Mouse (Mus musculus): ENCODE measurements around the gene Prkn. TPM values are rescaled to one million over a fixed set of nuclear protein-coding genes. Genes with fewer than 3 reads are reported as not detected.

Gene Prkn
- polyA plus RNA-seq, 1 experiment from 2014 or later, result 3.9 TPM

DNA sequence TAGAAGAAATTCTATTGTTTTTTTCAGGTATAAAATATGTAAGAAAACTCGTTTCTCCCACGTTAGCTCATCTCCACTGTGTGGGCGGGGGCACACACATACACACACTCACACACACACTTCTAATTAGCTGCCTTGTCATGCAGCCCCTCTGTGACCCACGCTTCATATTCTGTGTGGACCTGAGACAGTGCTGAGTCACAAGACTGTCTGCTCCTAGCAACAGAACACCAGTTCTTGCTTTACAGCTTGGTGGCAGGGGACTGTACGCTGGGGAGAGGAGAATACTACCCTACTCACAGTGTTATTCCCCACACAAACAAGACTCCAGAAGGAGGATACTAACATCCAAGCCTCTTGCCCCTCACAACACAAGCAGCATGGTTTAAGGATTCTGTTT, 1200.4 kb downstream of the Prkn start:
- no peaks in the 10 kb centered on the region for H3K9me3 ChIP-seq
- 82% methylated on average over 5 of the region's 5 CpGs for WGBS
- ATAC-seq (ENCODE audit: low FRiP score), result no peak
- H3K36me3 ChIP-seq, result no peaks in the 10 kb centered on the region
- H3K4me1 ChIP-seq (replicated peaks), result no peaks in the 10 kb centered on the region
- H3K9ac ChIP-seq, result no peak overlapping the region
- H3K4me3 ChIP-seq, result no peak overlapping the region
- H3K27ac ChIP-seq, result no peak overlapping the region
- peaks cover 13% of the 10 kb centered on the region; the same call in 1 of the 2 replicates for H3K27me3 ChIP-seq
- no peak overlapping the region for H3K4me2 ChIP-seq

DNA sequence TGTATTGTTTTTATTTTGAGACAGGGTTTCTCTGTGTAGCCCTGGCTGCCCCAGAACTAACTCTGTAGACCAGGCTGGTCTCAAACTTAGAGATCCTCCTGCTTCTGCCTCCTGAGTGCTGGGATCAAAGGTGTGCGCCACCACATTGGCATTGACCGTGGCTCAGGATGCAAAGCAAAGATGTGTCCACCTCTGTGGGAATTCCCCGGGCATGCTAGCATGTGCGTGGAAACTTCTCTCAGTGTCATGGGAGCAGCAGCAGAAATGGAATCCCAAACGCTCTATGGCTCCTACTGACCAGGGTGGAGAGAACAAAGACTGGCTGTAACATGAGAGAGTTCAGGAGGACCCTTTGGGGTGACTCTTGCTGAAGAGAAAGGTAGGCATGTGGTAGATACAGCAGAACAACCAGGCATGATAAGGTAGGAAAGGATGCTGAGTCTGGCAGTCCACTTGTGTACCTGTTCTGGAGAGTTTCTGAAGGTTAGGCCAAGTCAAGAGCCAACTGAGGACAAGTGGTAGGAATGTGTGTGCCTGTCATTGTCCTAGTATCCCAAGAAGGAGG, 1201.0 kb downstream of the Prkn start:
- peaks cover 6% of the 10 kb centered on the region; the same call in 1 of the 2 replicates for H3K4me1 ChIP-seq (replicated peaks)
- H3K27me3 ChIP-seq, result peaks cover 13% of the 10 kb centered on the region; the same call in 1 of the 2 replicates
- 92% methylated on average over 5 of the region's 5 CpGs for WGBS
- no peak overlapping the region for H3K9ac ChIP-seq
- H3K4me3 ChIP-seq, result no peak overlapping the region
- H3K4me2 ChIP-seq, result no peak overlapping the region
- no peak overlapping the region for H3K27ac ChIP-seq
- H3K9me3 ChIP-seq, result no peaks in the 10 kb centered on the region
- no peaks in the 10 kb centered on the region for H3K36me3 ChIP-seq
- no peak for ATAC-seq (ENCODE audit: low FRiP score)

DNA sequence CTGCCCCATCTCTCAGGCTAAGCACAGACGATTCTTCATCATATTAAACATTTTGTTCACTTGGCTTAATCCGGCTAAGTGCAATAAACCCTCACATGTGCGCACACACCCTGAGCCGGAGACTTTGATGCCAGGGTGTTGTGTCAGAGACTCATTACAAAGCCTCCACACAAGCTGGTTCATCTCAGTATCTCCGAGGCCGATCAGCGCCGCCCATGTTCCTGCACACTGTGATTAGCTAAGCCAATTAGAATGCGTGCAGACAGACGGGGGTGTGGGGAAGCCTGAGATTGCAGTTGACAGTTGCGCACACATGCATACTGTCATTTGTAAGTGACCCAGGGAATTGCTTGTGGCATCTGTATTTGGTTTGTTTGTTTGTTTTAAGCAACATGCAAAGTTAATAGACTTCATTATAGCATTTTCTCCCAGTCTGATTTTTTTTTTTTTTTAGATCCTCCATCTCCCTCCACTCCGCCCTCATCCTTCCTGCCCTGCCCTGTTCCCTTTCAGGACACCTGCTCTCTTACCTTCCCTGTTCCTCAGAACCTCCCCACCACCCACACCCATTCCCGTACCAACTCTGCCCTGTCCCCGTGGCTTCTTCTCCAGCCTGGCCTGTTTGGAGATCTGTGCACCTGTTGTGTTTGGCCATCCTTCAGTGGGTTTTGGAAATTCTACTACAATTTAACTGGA, 1202.5 kb downstream of the Prkn start:
- no peaks in the 10 kb centered on the region for H3K36me3 ChIP-seq
- no peak overlapping the region for H3K4me2 ChIP-seq
- H3K27ac ChIP-seq, result no peak overlapping the region
- no peak overlapping the region for H3K9ac ChIP-seq
- WGBS, result 67% methylated on average over 14 of the region's 14 CpGs
- no peaks in the 10 kb centered on the region for H3K9me3 ChIP-seq
- H3K4me1 ChIP-seq (replicated peaks), result peaks cover 8% of the 10 kb centered on the region; the same call in 1 of the 2 replicates
- ATAC-seq (ENCODE audit: low FRiP score), result 0 out of 2 replicates have a peak, but pooled peaks have one; percentile 44
- peaks cover 10% of the 10 kb centered on the region; the same call in 1 of the 2 replicates for H3K27me3 ChIP-seq
- H3K4me3 ChIP-seq, result no peak overlapping the region

DNA sequence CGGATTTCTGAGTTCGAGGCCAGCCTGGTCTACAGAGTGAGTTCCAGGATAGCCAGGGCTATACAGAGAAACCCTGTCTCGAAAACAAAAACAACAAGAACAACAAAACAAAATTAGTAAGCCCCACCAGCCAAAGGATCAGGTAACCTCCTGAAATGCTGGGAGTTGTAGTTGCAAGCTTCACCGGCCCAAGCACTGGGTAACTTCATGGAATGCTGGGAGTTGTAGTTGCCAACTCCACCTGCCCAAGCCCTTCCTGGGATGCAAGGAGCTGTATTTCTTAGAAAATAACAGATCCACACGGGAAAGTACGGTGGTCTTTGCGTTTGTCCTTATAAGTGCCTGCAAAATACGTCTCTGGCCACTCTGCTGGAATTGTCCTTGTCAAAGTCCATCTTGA, 1204.0 kb downstream of the Prkn start:
- Histone ChIP-seq H3K36me3 (no peaks in the 10 kb centered on the region), H3K27ac (no peak overlapping the region), H3K4me1 (replicated peaks) (peaks cover 8% of the 10 kb centered on the region; the same call in 1 of the 2 replicates), H3K4me3 (no peak overlapping the region), H3K4me2 (no peak overlapping the region), H3K9me3 (no peaks in the 10 kb centered on the region), H3K9ac (no peak overlapping the region), H3K27me3 (peaks cover 8% of the 10 kb centered on the region; the same call in 1 of the 2 replicates)
- 57% methylated on average over 8 of the region's 8 CpGs for WGBS
- ATAC-seq (ENCODE audit: low FRiP score), result no peak

DNA sequence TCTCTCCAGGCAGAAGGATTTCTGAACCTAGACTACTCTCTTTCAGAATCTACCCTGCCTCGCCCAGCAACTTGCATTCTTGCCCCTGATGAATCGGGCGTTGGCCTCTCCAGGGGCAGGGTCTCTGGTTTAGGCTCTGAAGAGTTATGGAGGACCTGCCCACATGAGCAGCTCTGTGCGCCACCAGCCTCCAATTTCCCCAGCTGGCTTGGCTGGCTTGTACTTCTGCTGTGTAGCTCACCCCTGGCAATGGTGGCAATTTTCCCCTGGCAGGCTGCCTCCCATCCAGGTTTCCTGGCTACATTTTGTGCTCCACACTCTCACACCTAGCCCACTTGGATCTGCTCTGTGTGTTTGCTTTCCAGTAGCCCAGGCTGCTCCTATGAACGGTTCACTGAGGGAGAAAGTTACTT, 1205.7 kb downstream of the Prkn start:
- Histone ChIP-seq H3K4me1 (replicated peaks) (peaks cover 8% of the 10 kb centered on the region; the same call in 1 of the 2 replicates), H3K4me2 (no peak overlapping the region), H3K9ac (no peak overlapping the region), H3K9me3 (no peaks in the 10 kb centered on the region), H3K36me3 (no peaks in the 10 kb centered on the region), H3K27ac (no peak overlapping the region), H3K27me3 (peaks cover 8% of the 10 kb centered on the region; the same call in 1 of the 2 replicates), H3K4me3 (no peak overlapping the region)
- ATAC-seq (ENCODE audit: low FRiP score), result no peak
- WGBS, result 56% methylated on average over 5 of the region's 5 CpGs

DNA sequence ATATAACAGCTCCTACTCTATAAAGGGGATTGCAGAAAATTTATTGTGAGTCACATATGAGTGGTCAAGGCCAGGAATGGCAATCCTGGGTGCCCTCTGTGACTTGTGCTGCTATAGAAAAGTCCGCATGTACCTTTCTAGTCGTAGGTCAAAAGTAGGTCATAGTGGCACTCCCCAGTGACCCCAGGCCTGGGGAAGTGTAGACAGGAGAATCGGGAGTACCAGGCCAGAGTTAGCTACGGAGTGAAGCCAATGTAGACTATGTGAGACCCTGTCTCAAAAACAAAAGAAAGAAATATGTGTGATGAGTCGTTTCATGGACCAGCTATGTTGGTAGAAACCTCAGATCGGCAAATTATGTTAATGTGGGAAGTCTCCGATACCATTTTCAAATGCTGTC, 1206.8 kb downstream of the Prkn start:
- Histone ChIP-seq H3K4me2 (no peak overlapping the region), H3K9ac (no peak overlapping the region), H3K36me3 (no peaks in the 10 kb centered on the region), H3K9me3 (no peaks in the 10 kb centered on the region), H3K4me3 (no peak overlapping the region), H3K27me3 (peaks cover 8% of the 10 kb centered on the region; the same call in 1 of the 2 replicates), H3K27ac (no peak overlapping the region), H3K4me1 (replicated peaks) (peaks cover 8% of the 10 kb centered on the region; the same call in 1 of the 2 replicates)
- WGBS, result 70% methylated on average over 7 of the region's 7 CpGs
- no peak for ATAC-seq (ENCODE audit: low FRiP score)

DNA sequence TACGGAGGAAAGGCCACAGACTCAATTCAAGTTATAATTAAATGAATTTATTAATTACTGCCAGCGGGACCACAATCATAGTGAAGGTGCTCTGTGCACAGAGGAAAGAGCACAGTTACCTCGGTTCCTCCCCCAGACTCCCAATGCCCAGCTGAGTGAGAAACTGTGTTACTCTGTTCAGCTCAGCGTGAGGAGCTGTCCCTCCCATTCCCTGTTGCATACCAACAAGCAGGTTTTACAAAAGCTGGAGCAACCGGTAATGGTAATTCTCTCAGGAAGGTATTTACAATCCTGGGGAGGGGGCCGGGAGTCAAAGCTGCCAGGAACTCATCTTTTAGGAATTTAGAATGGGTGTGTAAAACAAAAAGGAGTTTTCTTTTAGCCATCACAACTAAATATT, 1207.3 kb downstream of the Prkn start:
- Histone ChIP-seq H3K36me3 (no peaks in the 10 kb centered on the region), H3K27me3 (peaks cover 8% of the 10 kb centered on the region; the same call in 1 of the 2 replicates), H3K4me3 (no peak overlapping the region), H3K9ac (no peak overlapping the region), H3K9me3 (no peaks in the 10 kb centered on the region), H3K27ac (no peak overlapping the region), H3K4me1 (replicated peaks) (peaks cover 8% of the 10 kb centered on the region; the same call in 1 of the 2 replicates), H3K4me2 (no peak overlapping the region)
- ATAC-seq (ENCODE audit: low FRiP score), result no peak
- WGBS, result 28% methylated on average over 6 of the region's 6 CpGs

DNA sequence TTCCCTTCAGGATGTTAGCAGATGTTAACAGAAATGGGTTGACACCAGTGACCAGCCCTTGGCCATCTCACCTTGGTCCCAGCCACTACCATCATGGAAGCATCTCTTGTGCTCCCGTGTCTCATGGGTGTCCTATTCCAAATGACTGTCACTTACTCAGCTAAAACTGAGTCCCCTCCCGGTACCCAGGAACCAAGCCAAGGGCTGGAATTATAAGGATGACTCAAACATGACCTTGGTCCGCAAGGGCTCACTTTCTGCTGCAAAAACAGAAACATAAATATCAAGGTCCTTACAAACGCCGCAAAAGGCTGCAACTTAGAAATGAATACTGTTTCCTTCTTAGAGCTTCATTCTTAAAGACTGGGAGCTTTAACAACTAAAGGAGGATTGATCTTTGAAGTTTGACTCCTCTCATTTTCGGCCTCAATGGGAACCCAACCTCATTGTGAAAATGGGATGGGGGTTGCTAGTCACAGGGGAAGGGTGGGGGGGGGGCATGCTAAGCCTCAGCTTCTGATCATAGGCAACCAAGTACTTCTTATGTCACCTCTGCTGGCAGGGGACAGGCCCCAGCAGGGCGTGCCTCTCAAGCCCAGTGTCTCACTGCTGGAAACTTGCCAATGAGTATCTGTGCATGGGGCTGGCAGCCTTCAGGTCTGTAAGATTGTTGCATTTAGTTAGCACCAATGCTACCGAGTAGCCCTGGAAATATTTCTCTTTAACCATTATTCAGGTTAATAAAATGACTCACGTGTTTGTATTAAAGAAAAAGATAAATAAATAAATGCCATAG, 1208.7 kb downstream of the Prkn start:
- no peak overlapping the region for H3K4me3 ChIP-seq
- H3K36me3 ChIP-seq, result no peaks in the 10 kb centered on the region
- H3K4me1 ChIP-seq (replicated peaks), result peaks cover 8% of the 10 kb centered on the region; the same call in 1 of the 2 replicates
- H3K4me2 ChIP-seq, result no peak overlapping the region
- no peak for ATAC-seq (ENCODE audit: low FRiP score)
- peaks cover 3% of the 10 kb centered on the region; the same call in 1 of the 2 replicates for H3K27me3 ChIP-seq
- no peak overlapping the region for H3K9ac ChIP-seq
- no peaks in the 10 kb centered on the region for H3K9me3 ChIP-seq
- 72% methylated on average over 9 of the region's 9 CpGs for WGBS
- H3K27ac ChIP-seq, result no peak overlapping the region

DNA sequence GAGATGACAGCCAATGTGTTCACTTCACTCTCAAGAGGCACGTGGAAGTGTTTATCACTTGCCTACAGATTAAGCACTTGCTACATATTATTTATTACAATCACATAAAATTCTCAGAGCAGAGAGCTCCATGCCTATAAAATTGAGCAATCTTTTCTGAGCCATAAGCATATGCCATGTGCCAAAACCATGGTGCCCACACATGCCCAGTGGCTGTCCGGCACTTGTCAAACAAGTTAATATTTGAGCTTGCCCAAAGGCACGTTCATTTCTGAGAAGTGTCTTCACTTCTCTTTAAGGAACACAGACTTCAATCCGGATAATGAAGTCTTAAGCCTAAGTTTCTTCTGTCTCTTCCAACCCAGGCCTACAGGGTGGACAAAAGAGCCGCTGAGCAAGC, 1210.1 kb downstream of the Prkn start:
- no peak overlapping the region for H3K27ac ChIP-seq
- no peak overlapping the region for H3K4me2 ChIP-seq
- no peak for ATAC-seq (ENCODE audit: low FRiP score)
- no peaks in the 10 kb centered on the region for H3K36me3 ChIP-seq
- peaks cover 8% of the 10 kb centered on the region; the same call in 1 of the 2 replicates for H3K4me1 ChIP-seq (replicated peaks)
- no peaks in the 10 kb centered on the region for H3K9me3 ChIP-seq
- no peak overlapping the region for H3K4me3 ChIP-seq
- H3K27me3 ChIP-seq, result no peaks in the 10 kb centered on the region
- 87% methylated on average over 5 of the region's 5 CpGs for WGBS
- no peak overlapping the region for H3K9ac ChIP-seq

DNA sequence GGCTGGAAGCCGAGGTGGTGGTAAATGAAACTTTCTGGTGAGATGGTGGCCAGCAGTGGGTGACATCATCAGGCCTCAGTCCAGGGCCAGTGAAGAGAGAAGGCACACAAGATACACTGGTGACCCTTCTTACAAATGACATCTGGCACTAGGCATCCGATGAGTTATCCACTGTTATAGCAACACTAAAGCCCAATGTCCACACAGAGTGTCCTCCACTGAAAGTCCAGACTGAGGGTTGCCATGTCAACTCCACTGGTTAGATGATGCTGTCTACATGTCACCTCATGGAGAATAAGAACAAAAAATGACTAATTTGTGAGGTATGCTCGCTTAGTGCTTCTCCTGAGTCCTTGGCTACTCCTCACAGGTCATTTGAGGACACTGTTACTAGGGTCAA, 1210.8 kb downstream of the Prkn start:
- 0 out of 2 replicates have a peak, but pooled peaks cover 4% of the 10 kb centered on the region for H3K4me1 ChIP-seq (replicated peaks)
- H3K27ac ChIP-seq, result no peak overlapping the region
- no peak overlapping the region for H3K4me2 ChIP-seq
- H3K27me3 ChIP-seq, result no peaks in the 10 kb centered on the region
- H3K36me3 ChIP-seq, result no peaks in the 10 kb centered on the region
- no peak for ATAC-seq (ENCODE audit: low FRiP score)
- 85% methylated on average over 3 of the region's 3 CpGs for WGBS
- no peak overlapping the region for H3K4me3 ChIP-seq
- no peaks in the 10 kb centered on the region for H3K9me3 ChIP-seq
- H3K9ac ChIP-seq, result no peak overlapping the region

DNA sequence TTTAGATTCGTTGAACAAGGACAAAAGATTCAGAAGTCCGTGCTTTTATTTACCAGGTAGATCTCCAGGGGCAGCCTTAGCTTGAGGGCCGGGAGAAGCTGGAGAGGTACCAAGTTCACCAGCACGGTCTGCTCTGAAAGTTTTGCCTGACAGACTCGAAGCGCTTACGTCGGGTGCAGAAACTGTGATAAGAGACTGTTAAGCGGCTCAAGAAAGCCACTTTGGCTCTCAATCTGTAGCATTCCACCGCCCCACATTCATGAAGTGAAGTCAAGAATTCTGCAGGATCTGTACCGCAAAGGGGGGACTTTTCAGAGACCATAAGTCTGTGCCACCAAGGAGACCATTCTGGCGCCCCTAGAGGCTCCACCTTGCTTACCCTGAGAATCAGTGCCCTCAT, 1212.5 kb downstream of the Prkn start:
- 88% methylated on average over 12 of the region's 12 CpGs for WGBS
- Histone ChIP-seq H3K9me3 (no peaks in the 10 kb centered on the region), H3K4me2 (no peak overlapping the region), H3K9ac (no peak overlapping the region), H3K36me3 (no peaks in the 10 kb centered on the region), H3K27ac (no peak overlapping the region), H3K4me3 (no peak overlapping the region), H3K4me1 (replicated peaks) (no peaks in the 10 kb centered on the region), H3K27me3 (no peaks in the 10 kb centered on the region)
- ATAC-seq (ENCODE audit: low FRiP score), result no peak

DNA sequence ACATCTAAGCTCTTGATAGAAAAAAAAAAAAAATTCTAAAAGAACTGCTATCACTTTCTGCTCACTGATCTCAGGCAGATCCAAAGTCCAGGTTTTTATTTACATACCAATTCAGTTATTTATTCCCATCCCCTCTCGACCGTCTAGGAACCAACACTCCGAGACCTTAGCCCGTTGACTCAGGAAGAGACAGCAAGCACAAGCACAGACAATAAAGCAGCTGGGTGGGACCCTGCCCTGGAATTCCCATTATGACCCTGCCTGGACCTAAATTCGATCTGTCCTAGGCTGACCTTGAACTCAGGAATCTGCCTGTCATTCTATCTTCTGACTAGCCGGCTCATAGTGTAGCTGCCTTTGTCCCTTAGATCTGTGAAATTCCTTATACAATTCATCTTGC, 1218.9 kb downstream of the Prkn start:
- no peaks in the 10 kb centered on the region for H3K4me1 ChIP-seq (replicated peaks)
- H3K4me2 ChIP-seq, result no peak overlapping the region
- WGBS, result 85% methylated on average over 6 of the region's 6 CpGs
- no peaks in the 10 kb centered on the region for H3K27me3 ChIP-seq
- no peaks in the 10 kb centered on the region for H3K36me3 ChIP-seq
- no peak overlapping the region for H3K9ac ChIP-seq
- no peak overlapping the region for H3K4me3 ChIP-seq
- no peak overlapping the region for H3K27ac ChIP-seq
- no peaks in the 10 kb centered on the region for H3K9me3 ChIP-seq
- ATAC-seq (ENCODE audit: low FRiP score), result no peak

All from hindbrain, embryonic 13.5 days (tissue).